Mouse (Mus musculus) ovary, adult 18-20 months (tissue): Measurements from ENCODE around the gene Cdkl1.
A peak's percentile ranks its signal among the peaks of the same experiment; 100 is the strongest.

Experiments
- DNase-seq: peaks from one replicate; pipeline ENCODE4 v3.0.0; 2022; ENCODE audit warnings: low spot score, mixed read lengths

The Cdkl1 gene

GRCm38 (mm10) chr12:69783247-69784025, 7.6 kb downstream of the Cdkl1 start:
- no peak for DNase-seq

GRCm38 (mm10) chr12:69781935-69782650, 9.0 kb downstream of the Cdkl1 start:
- peak; percentile 56 for DNase-seq

GRCm38 (mm10) chr12:69781480-69781879, 9.6 kb downstream of the Cdkl1 start:
- no peak for DNase-seq

GRCm38 (mm10) chr12:69777957-69778356, 13.1 kb downstream of the Cdkl1 start:
- no peak for DNase-seq

GRCm38 (mm10) chr12:69777341-69777730, 13.7 kb downstream of the Cdkl1 start:
- no peak for DNase-seq

- no peak for DNase-seq
Observed at GRCm38 (mm10) chr12:69776607-69777340, 14.3 kb downstream of the Cdkl1 start.

GRCm38 (mm10) chr12:69768841-69769240, 22.2 kb downstream of the Cdkl1 start:
- DNase-seq = no peak

GRCm38 (mm10) chr12:69767476-69768258, 23.4 kb downstream of the Cdkl1 start:
- DNase-seq = no peak

GRCm38 (mm10) chr12:69766185-69766904, 24.7 kb downstream of the Cdkl1 start:
- DNase-seq = no peak

- DNase-seq = no peak
Observed at GRCm38 (mm10) chr12:69765543-69765942, 25.5 kb downstream of the Cdkl1 start.

GRCm38 (mm10) chr12:69761603-69762002, 29.5 kb downstream of the Cdkl1 start:
- DNase-seq = no peak

GRCm38 (mm10) chr12:69760743-69761406, 30.2 kb downstream of the Cdkl1 start:
- no peak for DNase-seq

- no peak for DNase-seq
Observed at GRCm38 (mm10) chr12:69760014-69760413, 31.1 kb downstream of the Cdkl1 start.

- no peak for DNase-seq
Observed at GRCm38 (mm10) chr12:69759267-69759885, 31.7 kb downstream of the Cdkl1 start.

GRCm38 (mm10) chr12:69758221-69759185, 32.6 kb downstream of the Cdkl1 start:
- no peak for DNase-seq

GRCm38 (mm10) chr12:69757418-69758141, 33.5 kb downstream of the Cdkl1 start:
- DNase-seq = peak; percentile 90

GRCm38 (mm10) chr12:69756015-69756414, 35.1 kb downstream of the Cdkl1 start:
- DNase-seq = no peak

GRCm38 (mm10) chr12:69753936-69754335, 37.1 kb downstream of the Cdkl1 start:
- DNase-seq = no peak
